Mouse (Mus musculus): Measurements from ENCODE around the gene Cipc. TPM values are rescaled to one million over a fixed set of nuclear protein-coding genes. Genes with fewer than 3 reads are reported as not detected.

The Cipc gene
- total RNA-seq, 2 experiments from 2014 or later = 41.1 to 48.6 TPM

Other genes with a start within 250 kb of the Cipc start
- 1 to 10 TPM; 3.4 to 3.5 TPM for gene Angel1, start 220.6 kb upstream of the Cipc start, total RNA-seq (2021)
- gene Lrrc74a, start 212.7 kb upstream of the Cipc start, total RNA-seq (2021) = not detected
- gene Irf2bpl, start 62.2 kb upstream of the Cipc start, total RNA-seq (2021) = 10 to 100 TPM; 33.3 to 36.9 TPM
- not detected for gene Zdhhc22, start 43.4 kb downstream of the Cipc start, total RNA-seq (2021)
- under 1 TPM; 0.13 to 0.14 TPM for gene Tmem63c, start 74.3 kb downstream of the Cipc start, total RNA-seq (2021)
- gene Ngb, start 155.5 kb downstream of the Cipc start, total RNA-seq (2021) = not detected
- 10 to 100 TPM; 46.4 to 47.0 TPM for gene Gstz1, start 200.1 kb downstream of the Cipc start, total RNA-seq (2021)
- 10 to 100 TPM in 1 of 2 experiments, 1 to 10 TPM in 1; 9.5 to 11.9 TPM for gene Pomt2, start 200.9 kb downstream of the Cipc start, total RNA-seq (2021)

All from heart, postnatal 25 days (tissue).